Mouse (Mus musculus) gastrocnemius, postnatal 10 days (tissue): ENCODE measurements around the gene Atp11c. TPM values are rescaled to one million over a fixed set of nuclear protein-coding genes. Genes with fewer than 3 reads are reported as not detected.

Experiments used
- DNase-seq: peaks from one replicate; pipeline ENCODE4 v3.0.0; 2021; ENCODE audit warnings: mixed read lengths
- long read RNA-seq, 2 experiments: library from polyadenylated mRNA; stranded (forward); transcript quantifications; one replicate each; pipeline ENCODE4 v2.0.0; 2021
- total RNA-seq, 2 experiments: library from RNA; stranded (reverse); gene quantifications; 2 replicates each; pipeline ENCODE4 v1.2.3; 2021

Atp11c gene
- total RNA-seq = 1 to 10 TPM; 5.4 to 7.5 TPM
- long read RNA-seq, experiment 1, partial matches to known transcripts = 0 of 1 reads
- long read RNA-seq, experiment 1, other reads (novel, unspliced or antisense) = 1 of 1 reads
- long read RNA-seq, experiment 2, partial matches to known transcripts = 1 of 1 reads
- long read RNA-seq, experiment 2, other reads (novel, unspliced or antisense) = 0 of 1 reads

DNA sequence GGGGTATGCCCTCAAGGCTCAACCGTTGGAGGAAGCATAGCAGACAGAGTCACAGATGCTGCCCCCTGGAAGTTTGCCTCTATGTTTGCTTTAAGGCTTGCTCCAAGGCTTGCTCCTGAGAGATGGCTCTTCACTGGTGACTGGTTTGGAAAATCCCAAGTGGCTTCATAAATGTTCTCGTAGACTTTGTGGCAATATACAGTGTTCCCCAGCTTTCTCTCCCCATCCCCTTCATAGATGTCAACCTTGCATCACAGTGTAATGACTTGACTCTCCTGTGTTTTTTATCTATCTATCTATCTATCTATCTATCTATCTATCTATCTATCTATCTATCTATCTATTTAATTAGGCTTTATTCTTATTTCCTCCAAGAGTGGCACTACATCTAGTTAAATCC, at the start of gene Atp11c:
TSS of gene Atp11c (minus strand) at position 101 of the 400 bp plus-strand sequence.
- no peak for DNase-seq

DNA sequence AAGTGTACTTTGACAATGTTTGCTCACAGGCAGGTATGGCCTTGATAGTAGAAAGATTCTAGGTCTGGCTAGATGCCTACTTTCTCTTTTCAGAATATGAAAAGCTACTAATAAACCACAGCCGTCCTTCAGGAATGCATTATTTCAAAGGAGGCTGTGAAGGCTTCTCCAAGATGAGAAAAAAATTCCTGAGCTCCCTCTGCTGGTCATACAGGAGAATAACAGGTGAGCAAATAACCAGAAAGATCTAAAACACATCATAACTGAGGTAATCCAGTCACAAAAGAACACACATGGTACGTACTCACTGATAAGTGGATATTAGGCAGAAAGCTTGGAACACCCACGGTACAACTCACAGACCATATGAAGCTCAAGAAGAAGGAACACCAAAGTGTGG, 16.7 kb upstream of the Atp11c start:
- DNase-seq = no peak

DNA sequence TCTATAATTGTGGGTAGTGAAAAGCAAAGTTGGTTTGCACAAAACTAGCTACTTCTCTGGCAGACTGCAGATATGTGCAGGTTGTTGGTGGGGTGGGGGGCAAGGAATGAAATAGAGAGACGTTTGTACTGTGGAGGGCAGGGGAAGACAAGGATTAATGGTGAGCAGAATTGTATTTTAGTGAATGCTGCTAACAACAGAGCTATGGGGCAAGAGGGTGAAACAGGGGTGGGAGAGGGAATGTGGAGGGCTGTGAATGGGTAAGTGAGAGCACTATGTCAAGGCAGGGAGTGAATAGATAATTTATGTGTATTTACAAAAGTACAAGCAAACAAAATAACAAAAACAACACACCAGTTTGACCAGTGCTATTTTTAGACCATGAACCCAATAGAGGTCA, 22.0 kb downstream of the Atp11c start:
- DNase-seq = no peak

DNA sequence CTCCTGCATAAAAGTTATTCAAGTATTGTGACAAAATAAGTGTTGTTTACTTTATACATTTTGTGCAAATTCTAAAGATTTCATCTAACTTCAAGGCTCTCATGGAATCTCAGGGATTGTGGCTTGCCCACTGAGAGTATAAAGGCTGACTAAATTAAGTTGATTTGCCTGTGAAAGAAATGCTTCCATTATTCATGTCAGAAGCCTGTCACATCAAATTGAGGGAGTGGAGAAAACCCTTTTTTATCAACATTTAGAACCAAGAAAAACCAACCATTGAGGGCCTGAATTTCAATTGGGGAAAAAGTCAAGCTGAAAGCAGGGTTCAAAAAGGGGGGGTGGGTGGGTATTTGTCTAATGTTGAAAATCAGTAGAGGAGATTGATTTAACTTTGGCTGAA, 23.5 kb downstream of the Atp11c start:
- no peak for DNase-seq

DNA sequence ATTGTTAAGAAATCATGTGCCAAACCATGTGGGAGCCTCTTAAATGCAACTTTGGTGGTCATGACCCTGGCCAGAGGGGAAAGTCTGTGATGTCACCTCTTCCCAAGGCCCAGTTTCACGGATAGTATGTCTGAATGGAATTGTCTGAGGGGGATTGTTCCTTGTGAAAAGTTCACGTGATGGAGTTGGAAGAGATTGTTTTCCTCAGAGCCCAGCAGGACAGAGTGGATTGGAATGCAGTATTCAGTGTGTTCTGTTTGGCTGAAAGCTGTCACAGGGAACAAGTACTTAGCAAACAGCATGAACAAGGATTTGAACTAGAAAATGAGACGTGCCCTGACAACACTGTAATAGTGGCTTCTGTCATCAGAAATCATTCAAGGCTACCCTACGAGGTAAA, 37.3 kb downstream of the Atp11c start:
- no peak for DNase-seq

DNA sequence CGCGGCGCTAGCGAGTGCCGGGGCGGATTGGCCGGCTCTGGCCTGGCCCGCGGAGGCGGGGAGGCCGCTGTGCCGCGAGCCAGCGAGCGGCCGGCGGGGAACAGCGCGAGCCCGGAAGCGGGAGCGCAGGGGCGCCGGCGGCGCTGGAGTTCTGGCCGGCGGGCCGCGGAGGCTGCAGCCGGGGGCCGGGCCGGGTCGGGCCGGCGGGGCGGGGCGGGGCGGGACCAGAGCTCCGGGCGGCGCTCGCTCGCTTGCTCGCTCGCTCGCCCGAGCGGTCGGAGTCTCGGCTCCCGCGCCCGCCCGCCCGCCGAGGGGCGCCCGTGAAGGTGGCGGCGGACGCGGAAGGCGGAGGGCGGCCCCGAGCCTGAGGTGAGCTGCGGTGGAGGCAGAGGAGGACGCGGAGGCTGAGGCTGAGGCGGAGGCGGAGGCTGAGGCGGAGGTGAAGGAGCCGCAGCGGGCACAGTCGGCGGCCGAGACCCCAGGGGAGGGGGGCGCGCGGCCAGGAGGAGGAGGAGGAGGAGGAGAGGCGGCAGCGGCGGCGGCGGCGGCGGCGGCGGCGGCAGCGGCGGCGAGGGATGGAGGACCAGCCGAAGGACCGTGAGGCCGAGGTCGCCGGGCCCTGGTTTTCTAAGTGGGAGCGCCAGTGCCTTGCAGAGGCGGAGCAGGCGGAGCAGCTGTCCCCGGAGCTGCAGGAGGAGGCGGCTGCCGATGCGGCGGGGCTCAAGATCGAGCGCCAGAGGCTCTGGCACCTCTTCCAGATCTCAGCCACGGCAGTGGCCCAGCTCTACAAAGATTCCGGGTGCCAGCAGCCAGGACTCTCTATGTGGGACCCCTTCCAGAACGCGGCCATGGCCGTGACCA, 44.8 kb downstream of the Atp11c start:
- peak; percentile 21 for DNase-seq

DNA sequence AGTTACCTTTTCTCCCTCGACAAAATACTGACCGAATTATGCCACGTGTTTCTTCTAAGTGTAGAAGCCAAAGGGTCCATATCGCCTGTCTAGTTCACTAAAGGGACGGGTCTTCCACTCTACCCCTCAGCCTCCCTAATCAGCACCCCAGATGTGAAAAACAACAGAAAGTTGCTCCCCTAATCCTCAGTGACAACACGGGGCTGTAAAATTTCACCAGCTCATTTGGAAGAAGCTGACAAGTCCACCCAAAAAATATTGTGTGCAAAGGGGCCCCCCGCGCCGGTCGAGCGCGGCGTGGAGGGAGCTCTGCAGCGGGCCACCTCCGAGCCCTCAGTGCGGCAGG, 45.4 kb downstream of the Atp11c start:
- DNase-seq = no peak

DNA sequence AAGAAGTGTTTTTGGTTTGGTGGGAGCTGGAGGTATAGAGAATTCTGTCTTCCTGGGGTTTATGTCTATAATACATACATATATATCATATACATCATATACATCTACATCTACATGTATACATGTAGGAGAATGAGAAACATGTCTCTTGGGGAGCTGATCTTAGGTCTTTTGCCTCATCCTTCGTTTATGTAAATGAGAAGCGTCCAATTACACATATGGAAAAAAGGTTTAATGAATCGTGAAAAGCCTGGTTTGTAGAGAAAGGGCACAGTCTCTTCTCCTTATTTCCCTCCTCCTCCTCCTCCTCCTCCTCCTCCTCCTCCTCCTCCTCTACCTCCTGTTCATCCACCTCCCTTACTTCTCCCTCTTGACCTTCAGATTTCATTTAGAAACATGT, 46.6 kb downstream of the Atp11c start:
- no peak for DNase-seq

DNA sequence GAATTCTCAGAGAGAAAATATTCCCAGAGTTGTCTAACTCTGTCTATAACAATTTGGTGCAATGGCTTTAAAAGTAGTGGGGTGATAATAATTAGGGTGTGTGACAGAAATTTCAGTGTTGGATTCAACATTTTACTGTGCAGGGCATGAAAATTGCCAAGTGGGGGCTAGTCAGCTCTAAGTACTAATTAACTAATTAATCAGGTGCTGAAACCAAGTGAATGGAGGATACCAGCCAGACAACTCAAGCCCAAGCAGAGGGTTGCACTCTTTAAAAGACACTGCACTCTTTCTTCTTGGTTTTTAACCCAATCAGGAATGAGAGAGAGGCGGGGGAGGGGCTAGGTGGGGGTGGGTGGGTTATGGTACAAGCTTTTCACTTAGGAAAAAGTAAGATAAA, 47.1 kb downstream of the Atp11c start:
- DNase-seq = no peak

DNA sequence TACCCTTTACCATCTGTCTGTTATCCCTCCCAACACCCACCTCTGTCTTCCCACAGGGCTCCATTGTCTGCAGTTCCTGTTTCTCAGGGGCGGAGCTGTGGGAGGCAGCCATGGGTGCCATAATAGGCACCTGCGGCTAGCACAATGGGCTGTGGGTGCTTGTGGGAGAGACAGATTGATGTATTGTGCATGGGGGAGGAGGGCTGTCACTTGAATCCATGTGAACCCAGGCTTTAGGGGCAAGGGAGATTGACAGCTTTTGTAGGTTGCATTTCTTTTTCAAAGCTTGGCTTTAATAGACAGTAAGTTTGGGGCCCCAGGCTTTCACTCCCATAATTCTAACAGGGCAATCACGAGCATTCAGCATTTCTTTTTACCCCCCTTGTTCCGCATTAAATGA, 48.4 kb downstream of the Atp11c start:
- no peak for DNase-seq

DNA sequence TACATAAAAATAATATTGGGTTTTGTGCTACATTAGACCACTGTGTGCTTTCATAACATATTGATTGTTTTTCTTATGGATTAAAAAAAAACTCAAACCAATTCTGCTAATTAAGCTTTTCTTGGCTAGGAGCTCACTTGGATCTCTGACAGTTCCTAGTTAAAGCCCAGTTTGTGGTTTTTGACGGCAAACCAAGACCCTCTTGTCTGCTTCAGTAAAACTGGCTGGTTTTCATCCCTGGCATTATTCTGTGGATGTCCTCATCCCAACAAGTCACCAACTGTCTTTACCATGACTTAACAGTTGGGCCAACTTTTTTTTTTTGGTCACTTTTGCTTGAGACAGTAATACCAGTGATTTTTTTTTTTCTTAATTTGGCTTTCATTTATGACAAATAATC, 49.6 kb downstream of the Atp11c start:
- DNase-seq = no peak

DNA sequence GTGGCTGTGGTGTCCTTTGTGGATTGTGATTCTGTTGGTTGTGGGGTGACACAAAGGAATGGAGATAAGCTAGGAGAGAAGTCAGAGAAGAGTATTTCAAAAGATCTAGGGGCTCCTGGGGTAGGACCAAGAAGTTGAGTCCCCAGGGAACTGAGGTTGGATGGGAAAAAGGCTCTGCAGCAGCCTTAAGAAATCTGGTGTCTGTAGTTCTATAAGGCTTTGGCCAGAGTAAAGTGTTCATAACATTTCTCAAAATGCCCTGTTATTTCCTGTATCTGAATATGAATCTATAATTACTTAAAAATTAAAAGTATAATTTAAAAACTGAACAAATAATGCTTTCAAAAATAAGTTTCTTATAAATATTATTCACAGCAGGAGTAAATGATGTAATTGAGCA, 53.3 kb downstream of the Atp11c start, which contains the start of gene Gm7073:
TSS of gene Gm7073 (minus strand) at position 101 of the 400 bp plus-strand sequence.
- no peak for DNase-seq

DNA sequence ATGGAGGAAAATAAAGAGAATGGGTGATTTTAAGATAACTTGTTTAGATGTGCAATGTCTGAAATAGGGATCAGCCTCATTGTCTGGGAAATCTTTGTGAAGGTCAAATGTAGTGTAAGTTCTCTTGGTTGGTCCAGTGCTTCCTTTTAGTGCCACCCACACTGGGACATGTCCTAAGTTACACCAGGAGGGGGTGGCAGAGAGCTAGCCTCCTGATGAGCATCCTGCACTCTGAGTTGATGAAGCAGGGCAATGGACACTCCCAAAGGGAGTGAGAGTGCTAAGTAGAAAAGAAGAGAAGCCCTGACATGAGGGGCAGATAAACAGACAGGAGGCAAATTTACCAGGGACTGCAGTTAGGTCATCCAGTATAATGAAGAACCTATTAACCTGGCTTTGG, 88.5 kb downstream of the Atp11c start:
- DNase-seq = peak; percentile 10

DNA sequence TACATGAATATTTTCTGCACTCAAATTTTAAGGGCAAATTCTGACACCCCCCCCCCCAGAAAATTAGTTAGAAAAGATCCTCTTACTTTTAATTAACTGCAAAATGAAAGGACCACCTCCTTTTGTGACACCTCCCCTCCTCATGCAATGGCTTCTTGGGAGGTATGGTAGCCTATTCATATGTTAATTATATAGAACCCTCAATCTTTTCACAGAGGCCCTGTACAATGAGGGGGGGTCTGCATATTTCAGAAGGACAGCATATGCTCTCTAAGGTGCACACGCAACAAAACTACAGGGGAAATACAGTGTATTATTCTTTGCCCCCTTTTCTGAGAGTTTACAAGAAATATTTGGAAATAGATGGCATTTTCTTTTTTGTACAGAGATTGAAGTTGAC, 94.7 kb downstream of the Atp11c start:
- no peak for DNase-seq

DNA sequence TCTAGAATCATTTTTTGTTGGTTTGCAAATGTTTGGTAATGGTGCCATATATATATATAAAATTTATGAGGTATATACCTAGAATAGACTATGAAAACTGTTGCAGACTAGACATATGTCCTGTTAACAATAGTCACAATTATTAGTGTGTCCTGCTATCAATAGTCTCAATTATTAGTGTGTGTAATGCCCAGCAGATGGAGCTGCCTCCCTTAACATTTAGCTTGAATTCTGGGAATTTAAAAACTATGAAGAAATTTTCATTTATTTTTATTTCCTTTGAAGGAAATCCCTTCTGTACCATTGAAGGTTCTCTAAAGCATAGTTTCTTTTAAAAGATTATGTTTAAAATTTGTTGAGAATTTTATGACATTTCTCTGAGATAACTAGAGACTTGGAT, 97.2 kb downstream of the Atp11c start:
- DNase-seq = no peak

DNA sequence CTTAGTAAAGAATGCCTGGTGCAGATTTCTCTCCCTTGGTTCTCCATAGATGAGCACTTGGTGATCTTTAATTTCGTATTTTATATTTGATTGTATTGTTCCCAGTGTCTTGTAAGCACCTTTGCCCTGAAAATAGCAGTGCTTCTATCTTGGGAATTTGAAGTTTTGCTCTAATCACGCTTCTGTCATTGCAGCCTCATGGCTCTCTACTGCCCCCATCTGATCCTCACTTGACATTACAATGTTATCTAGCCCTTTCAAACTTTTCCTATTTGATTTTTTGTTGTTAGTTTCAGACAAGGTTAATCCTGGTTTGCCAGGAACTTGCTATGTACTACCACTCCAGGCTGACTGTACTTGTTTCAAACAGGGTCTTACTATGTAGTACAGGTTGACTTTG, 128.7 kb downstream of the Atp11c start:
- DNase-seq = no peak

DNA sequence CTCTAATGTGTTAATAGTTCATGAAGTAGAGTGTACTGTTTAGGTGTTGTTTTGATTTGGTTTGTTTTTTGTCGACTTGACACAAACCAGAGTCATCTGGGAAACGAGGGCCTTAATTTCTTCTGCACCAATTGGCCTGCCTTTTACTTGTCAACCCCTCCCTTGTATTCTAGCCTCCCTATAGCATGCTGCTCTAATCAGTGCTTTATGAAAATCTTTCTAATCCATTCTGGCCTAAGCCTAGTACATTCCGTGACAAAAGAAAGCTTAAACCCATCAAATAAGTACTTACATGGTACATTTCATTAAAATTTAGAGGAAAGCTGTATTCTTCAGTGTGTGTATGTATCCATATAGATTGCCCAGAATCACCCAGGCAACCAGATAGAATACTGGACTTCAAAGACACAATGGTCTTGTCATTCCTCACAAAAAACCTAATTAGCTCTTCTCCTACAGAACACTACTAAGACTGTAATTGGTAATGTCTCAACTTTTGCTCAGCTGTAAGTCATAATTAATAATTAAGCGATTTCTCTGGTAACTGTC, 177.9 kb downstream of the Atp11c start:
- DNase-seq = no peak

DNA sequence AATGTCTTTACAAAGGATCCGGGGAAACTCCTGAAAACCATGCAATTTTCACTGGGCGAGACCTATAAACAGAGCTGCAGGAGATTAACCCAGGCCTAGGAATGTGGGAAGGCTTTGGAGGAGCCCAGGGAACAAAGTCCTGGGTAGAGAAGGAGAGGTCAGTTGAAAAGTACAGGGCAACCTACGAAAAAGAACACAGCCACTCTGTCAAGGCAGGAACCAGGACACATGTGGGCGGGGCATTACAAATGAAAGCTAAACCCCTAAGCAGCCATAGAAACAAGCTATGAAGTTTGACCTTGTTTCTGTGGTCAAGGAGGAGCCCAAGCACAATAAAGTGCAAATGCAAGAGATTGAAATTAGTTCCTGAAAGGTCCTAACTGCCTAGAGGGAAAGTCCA, 186.8 kb downstream of the Atp11c start:
- DNase-seq = no peak

DNA sequence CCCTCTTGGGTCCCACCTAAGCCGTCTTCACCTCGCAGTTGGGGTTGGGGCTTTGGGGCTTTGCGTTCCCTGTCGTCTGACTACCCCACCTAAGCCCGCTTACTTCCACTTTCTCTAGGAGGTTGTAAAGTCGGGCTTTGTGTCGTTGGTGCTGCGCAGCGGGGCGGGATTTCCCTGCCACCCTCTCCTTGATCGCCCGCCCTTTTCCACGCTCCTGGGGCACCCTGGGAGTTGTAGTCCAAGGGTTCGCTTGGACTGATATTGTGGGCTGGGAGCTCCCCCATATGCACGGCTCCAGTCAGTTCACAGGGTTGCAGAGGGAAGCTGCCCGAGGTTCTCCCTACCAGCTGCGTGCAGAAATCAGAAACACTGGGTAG, 187.8 kb downstream of the Atp11c start:
- DNase-seq = peak; percentile 77

DNA sequence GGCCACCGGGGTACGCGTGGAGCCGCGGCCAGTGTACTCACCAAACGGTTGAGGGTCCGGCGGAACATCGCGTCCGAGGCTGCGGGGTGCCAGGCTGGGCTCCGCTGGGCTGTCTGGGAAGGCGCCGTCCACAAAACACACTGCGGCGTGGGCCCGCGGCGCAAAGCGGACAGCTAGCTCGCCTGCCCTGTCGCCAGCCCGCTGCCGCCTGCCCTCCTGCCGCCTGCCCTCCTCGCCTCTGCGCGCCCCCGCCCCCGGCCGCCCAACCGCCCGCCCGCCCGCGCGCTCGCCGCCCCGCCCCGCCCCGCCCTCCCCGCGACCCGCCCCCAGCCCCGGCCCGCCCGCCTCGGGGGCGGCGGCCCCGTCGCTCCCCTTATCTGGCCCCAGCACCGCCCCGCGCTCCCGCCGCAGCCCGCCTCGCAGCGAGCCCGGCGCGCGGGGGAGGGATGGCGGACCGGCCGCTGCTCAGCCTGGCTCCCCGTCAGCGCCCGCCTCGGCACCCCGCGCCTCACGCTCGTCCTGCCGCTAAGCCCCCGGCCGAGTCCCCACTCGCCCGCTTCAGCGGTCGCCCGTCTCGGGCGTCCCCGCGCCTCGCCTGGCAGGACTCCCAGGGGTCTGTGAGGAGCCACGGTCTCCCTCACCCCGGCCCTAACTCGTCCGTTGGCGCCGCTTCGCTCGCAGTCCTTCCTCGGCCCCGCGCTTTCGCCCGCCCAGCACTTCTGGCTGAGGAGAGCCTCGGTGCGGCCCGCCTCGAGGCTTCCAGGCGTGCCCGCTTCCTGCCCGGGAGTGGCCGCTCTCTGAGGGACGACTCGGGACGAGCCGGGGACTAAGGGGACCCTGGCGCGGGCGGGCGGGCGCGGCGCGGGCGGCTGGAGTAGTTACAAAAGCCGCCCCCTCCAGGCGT, 188.5 kb downstream of the Atp11c start:
- DNase-seq = peak; percentile 66

DNA sequence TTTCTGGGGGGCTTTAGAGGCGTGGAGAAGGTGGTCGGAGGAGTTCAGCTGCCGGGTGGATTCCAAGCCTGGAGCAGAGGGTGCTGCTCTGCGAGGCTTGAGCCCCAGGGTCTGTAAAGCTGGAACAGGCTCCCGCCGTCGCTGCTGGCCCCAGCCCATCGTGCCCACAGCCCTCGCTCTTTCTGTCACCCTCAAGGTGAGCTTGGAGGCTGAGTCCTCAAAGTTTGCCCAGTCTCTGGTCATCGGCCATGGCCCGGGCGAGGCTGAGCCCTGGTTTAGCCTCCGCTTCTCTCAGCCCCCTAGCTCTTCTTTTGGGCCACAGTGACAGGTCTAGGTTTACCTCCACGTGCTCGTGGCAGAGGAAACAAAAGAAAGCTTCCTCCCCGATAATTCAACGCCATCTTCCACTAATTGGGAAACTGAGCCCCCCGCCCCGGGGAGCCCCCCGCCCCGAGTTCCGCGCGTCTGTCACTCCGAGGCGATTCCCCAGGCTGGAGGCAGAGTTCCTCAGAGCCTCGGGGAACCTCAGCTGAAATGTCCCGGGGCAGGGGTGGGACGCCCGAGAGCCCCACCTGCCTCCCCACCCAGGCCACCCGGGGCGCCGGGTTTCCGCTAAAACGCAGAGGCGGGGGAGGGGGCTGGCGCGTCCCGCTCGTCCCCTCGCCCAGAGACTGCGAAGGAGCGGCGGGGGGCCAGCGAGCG, 189.3 kb downstream of the Atp11c start:
- DNase-seq = peak; percentile 8

DNA sequence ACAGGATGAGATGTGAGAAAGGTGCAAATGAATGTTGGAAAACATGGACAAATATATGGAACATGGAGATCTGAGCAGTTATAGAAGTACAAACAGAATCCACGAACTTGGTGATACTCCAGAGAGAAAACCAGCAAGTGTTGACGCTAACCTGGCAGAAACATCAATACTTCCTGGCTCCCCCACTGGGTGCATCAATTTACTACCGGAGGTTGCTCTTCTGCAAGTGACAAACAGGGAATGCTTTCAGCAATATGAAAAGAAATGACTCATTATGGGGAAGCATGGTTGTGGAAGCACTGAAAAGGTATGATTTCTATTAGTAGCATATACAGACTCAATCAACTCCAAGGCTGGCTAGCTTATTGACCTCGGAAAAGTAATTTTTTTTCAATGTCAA, 198.2 kb downstream of the Atp11c start:
- no peak for DNase-seq
